Mouse (Mus musculus) embryonic facial prominence, embryonic 11.5 days (tissue): ENCODE measurements around the gene Klrd1. TPM values are rescaled to one million over a fixed set of nuclear protein-coding genes. Genes with fewer than 3 reads are reported as not detected.

Experiments used
- ATAC-seq: fragments of 200-750 bp; cut with Nextera tagmentation; replicated peaks from 2 replicates; pipeline ENCODE4 v1.8.0; 2017; ENCODE audit warnings: low read depth; ENCODE audit not compliant: insufficient number of reproducible peaks, low FRiP score, low TSS enrichment
- DNase-seq: peaks from one replicate; pipeline ENCODE4 v3.0.0-alpha.2; 2015; ENCODE audit warnings: low spot score
- H3K27ac ChIP-seq: fragments of 300-500 bp; sonication (generic); replicated peaks from 2 replicates; pipeline ENCODE4 v1.5.1; 2014; ENCODE audit warnings: mild to moderate bottlenecking, low read depth, low read length, control low read depth
- H3K27me3 ChIP-seq: fragments of 300-500 bp; sonication (generic); 2 replicates; pipeline ENCODE4 v1.6.1; 2014; ENCODE audit warnings: mild to moderate bottlenecking, low read length, moderate library complexity, mixed read lengths; ENCODE audit not compliant: control insufficient read depth, insufficient read depth
- H3K36me3 ChIP-seq: fragments of 300-500 bp; sonication (generic); replicated peaks from 2 replicates; pipeline ENCODE4 v1.6.1; 2014; ENCODE audit warnings: low read depth, mild to moderate bottlenecking, low read length, moderate library complexity, mixed read lengths; ENCODE audit not compliant: control insufficient read depth, insufficient read depth
- H3K4me1 ChIP-seq: fragments of 300-500 bp; sonication (generic); 2 replicates; pipeline ENCODE4 v1.6.1; 2014; ENCODE audit warnings: low read length, mixed read lengths; ENCODE audit not compliant: control insufficient read depth, insufficient read depth
- H3K4me2 ChIP-seq: fragments of 300-500 bp; sonication (generic); 2 replicates; pipeline ENCODE4 v1.6.1; 2014; ENCODE audit warnings: low read depth, mild to moderate bottlenecking, control low read depth, low read length, moderate library complexity
- H3K4me3 ChIP-seq: fragments of 300-500 bp; sonication (generic); 2 replicates; pipeline ENCODE4 v1.5.1; 2014; ENCODE audit warnings: low read depth, low read length, control low read depth
- H3K9ac ChIP-seq: fragments of 300-500 bp; sonication (generic); replicated peaks from 2 replicates; pipeline ENCODE4 v1.6.1; 2014; ENCODE audit warnings: mild to moderate bottlenecking, control low read depth, low read length
- H3K9me3 ChIP-seq: fragments of 300-500 bp; sonication (generic); replicated peaks from 2 replicates; pipeline ENCODE4 v1.6.1; 2016; ENCODE audit warnings: mild to moderate bottlenecking, low read length, inconsistent platforms, mixed read lengths; ENCODE audit not compliant: control insufficient read depth
- WGBS: fragments of 180-500 bp; shearing (Covaris S2); extraction: QIAGEN DNeasy Blood & Tissue Kit; methylation state at CpG from one replicate; pipeline ENCODE4 v1.1.7; 2014; 5-methylcytosine and 5-hydroxymethylcytosine counted together
- polyA plus RNA-seq: library from polyadenylated mRNA; unstranded; fragments of >200 nt; fragmentation: Nextera tagmentation; extraction: Ambion mirVana; gene quantifications from 2 replicates; pipeline ENCODE4 v1.2.1, GENCODE M21; 2014

Gene Klrd1
- polyA plus RNA-seq, 1 experiment from 2014 or later: not detected

- H3K4me1 ChIP-seq: no peaks in the 10 kb centered on the region
- H3K9me3 ChIP-seq: no peaks in the 10 kb centered on the region
- ATAC-seq (peak; percentile 84), DNase-seq (peak; percentile 82)
- WGBS: 18% methylated on average over 12 of the region's 12 CpGs
- no peak overlapping the region for H3K4me3 ChIP-seq
- H3K9ac ChIP-seq: no peak overlapping the region
- H3K27me3 ChIP-seq: no peaks in the 10 kb centered on the region
- no peak overlapping the region for H3K4me2 ChIP-seq
- no peak overlapping the region for H3K27ac ChIP-seq
- H3K36me3 ChIP-seq: no peaks in the 10 kb centered on the region
Observed at GRCm38 (mm10) chr6:129558946-129559640, 32.5 kb upstream of the Klrd1 start.

GRCm38 (mm10) chr6:129559641-129560027, 31.9 kb upstream of the Klrd1 start:
- 59% methylated on average over 4 of the region's 4 CpGs for WGBS
- ATAC-seq (no peak), DNase-seq (no peak)
- no peaks in the 10 kb centered on the region for H3K4me1 ChIP-seq
- H3K4me3 ChIP-seq: no peak overlapping the region
- H3K36me3 ChIP-seq: no peaks in the 10 kb centered on the region
- H3K9me3 ChIP-seq: no peaks in the 10 kb centered on the region
- no peaks in the 10 kb centered on the region for H3K27me3 ChIP-seq
- H3K4me2 ChIP-seq: no peak overlapping the region
- H3K27ac ChIP-seq: no peak overlapping the region
- H3K9ac ChIP-seq: no peak overlapping the region

- H3K4me3 ChIP-seq: no peak overlapping the region
- 90% methylated on average over 2 of the region's 2 CpGs for WGBS
- H3K9ac ChIP-seq: no peak overlapping the region
- H3K36me3 ChIP-seq: no peaks in the 10 kb centered on the region
- no peaks in the 10 kb centered on the region for H3K9me3 ChIP-seq
- ATAC-seq (no peak), DNase-seq (no peak)
- no peaks in the 10 kb centered on the region for H3K27me3 ChIP-seq
- H3K4me2 ChIP-seq: no peak overlapping the region
- H3K27ac ChIP-seq: no peak overlapping the region
- H3K4me1 ChIP-seq: no peaks in the 10 kb centered on the region
Observed at GRCm38 (mm10) chr6:129565257-129565656, 26.3 kb upstream of the Klrd1 start.

GRCm38 (mm10) chr6:129575315-129575714, 16.3 kb upstream of the Klrd1 start:
- H3K27ac ChIP-seq: no peak overlapping the region
- 38% methylated on average over 2 of the region's 2 CpGs for WGBS

GRCm38 (mm10) chr6:129577605-129578004, 14.0 kb upstream of the Klrd1 start, which contains the start of gene Klre1:
Gene Klre1, plus strand, starts transcription at chr6:129577905.
- Histone ChIP-seq H3K4me2 (no peak within 1 kb of the TSS), H3K9ac (no peak within 1 kb of the TSS), H3K36me3 (no peaks in the 10 kb centered on the region), H3K27me3 (no peaks in the 10 kb centered on the region), H3K27ac (no peak within 1 kb of the TSS), H3K4me3 (no peak within 1 kb of the TSS), H3K9me3 (no peaks in the 10 kb centered on the region), H3K4me1 (no peaks in the 10 kb centered on the region)
- WGBS: 90% methylated on average over 8 of the region's 8 CpGs
- DNase-seq (no peak), ATAC-seq (no peak)

More at GRCm38 (mm10) chr6:129575315-129575714, 16.3 kb upstream of the Klrd1 start:
- Histone ChIP-seq H3K9ac (no peak overlapping the region), H3K9me3 (no peaks in the 10 kb centered on the region), H3K4me1 (no peaks in the 10 kb centered on the region), H3K36me3 (no peaks in the 10 kb centered on the region), H3K27me3 (no peaks in the 10 kb centered on the region), H3K4me3 (no peak overlapping the region), H3K4me2 (no peak overlapping the region)
- no peak for DNase-seq
- no peak for ATAC-seq

- 68% methylated on average over 4 of the region's 4 CpGs for WGBS
- Histone ChIP-seq H3K4me3 (no peak overlapping the region), H3K36me3 (no peaks in the 10 kb centered on the region), H3K27ac (no peak overlapping the region), H3K9me3 (no peaks in the 10 kb centered on the region), H3K4me1 (no peaks in the 10 kb centered on the region), H3K4me2 (no peak overlapping the region), H3K9ac (no peak overlapping the region), H3K27me3 (no peaks in the 10 kb centered on the region)
- no peak for DNase-seq
- no peak for ATAC-seq
Observed at GRCm38 (mm10) chr6:129581274-129581673, 10.3 kb upstream of the Klrd1 start.

- Histone ChIP-seq H3K4me2 (no peak overlapping the region), H3K4me3 (no peak overlapping the region), H3K27ac (no peak overlapping the region), H3K9me3 (no peaks in the 10 kb centered on the region), H3K9ac (no peak overlapping the region), H3K4me1 (no peaks in the 10 kb centered on the region), H3K36me3 (no peaks in the 10 kb centered on the region), H3K27me3 (no peaks in the 10 kb centered on the region)
- WGBS: 78% methylated on average over 4 of the region's 4 CpGs
- ATAC-seq: no peak
- DNase-seq: no peak
Observed at GRCm38 (mm10) chr6:129581896-129582295, 9.7 kb upstream of the Klrd1 start.

GRCm38 (mm10) chr6:129583014-129583413, 8.6 kb upstream of the Klrd1 start:
- Histone ChIP-seq H3K9ac (no peak overlapping the region), H3K27me3 (no peaks in the 10 kb centered on the region), H3K4me2 (no peak overlapping the region), H3K36me3 (no peaks in the 10 kb centered on the region), H3K9me3 (no peaks in the 10 kb centered on the region), H3K4me1 (no peaks in the 10 kb centered on the region), H3K4me3 (no peak overlapping the region), H3K27ac (no peak overlapping the region)
- DNase-seq (no peak), ATAC-seq (no peak)
- WGBS: 80% methylated on average over 3 of the region's 3 CpGs
